Mouse (Mus musculus) hindbrain, embryonic 16.5 days (tissue): ENCODE measurements at regions not wholly inside any gene's neighbourhood (a gene's known extent, or its start where the extent isn't known, plus 50 kb on each side); places are given as distances from the start of the nearest gene placed in this dataset.

Experiments
- ATAC-seq: fragments of 200-750 bp; cut with Nextera tagmentation; 2 replicates; pipeline ENCODE4 v1.8.0; 2017; ENCODE audit warnings: moderate TSS enrichment, moderate library complexity
- H3K27ac ChIP-seq: fragments of 300-500 bp; sonication (generic); 2 replicates; pipeline ENCODE4 v1.5.1; 2014; ENCODE audit warnings: low read depth, mild to moderate bottlenecking, control low read depth, low read length, moderate library complexity
- H3K27me3 ChIP-seq: fragments of 300-500 bp; sonication (generic); replicated peaks from 2 replicates; pipeline ENCODE4 v1.6.1; 2014; ENCODE audit warnings: low read length; ENCODE audit not compliant: control insufficient read depth, insufficient read depth
- H3K36me3 ChIP-seq: fragments of 300-500 bp; sonication (generic); 2 replicates; pipeline ENCODE4 v1.6.1; 2014; ENCODE audit warnings: mild to moderate bottlenecking, low read length, moderate library complexity, mixed read lengths; ENCODE audit not compliant: control insufficient read depth, insufficient read depth
- H3K4me1 ChIP-seq: fragments of 300-500 bp; sonication (generic); 2 replicates; pipeline ENCODE4 v1.6.1; 2014; ENCODE audit warnings: low read depth, low read length; ENCODE audit not compliant: control insufficient read depth, insufficient read depth
- H3K4me2 ChIP-seq: fragments of 300-500 bp; sonication (generic); 2 replicates; pipeline ENCODE4 v1.6.1; 2014; ENCODE audit warnings: mild to moderate bottlenecking, low read length, control low read depth, moderate library complexity
- H3K4me3 ChIP-seq: fragments of 300-500 bp; sonication (generic); 2 replicates; pipeline ENCODE4 v1.5.1; 2014; ENCODE audit warnings: mild to moderate bottlenecking, low read length, control low read depth, moderate library complexity
- H3K9ac ChIP-seq: fragments of 300-500 bp; sonication (generic); 2 replicates; pipeline ENCODE4 v1.6.1; 2014; ENCODE audit warnings: low read depth, mild to moderate bottlenecking, control low read depth, low read length, moderate library complexity
- H3K9me3 ChIP-seq: fragments of 300-500 bp; sonication (generic); 2 replicates; pipeline ENCODE4 v1.6.1; 2014; ENCODE audit warnings: mild to moderate bottlenecking, low read length, moderate library complexity; ENCODE audit not compliant: control insufficient read depth
- WGBS: fragments of 180-500 bp; shearing (Covaris S2); extraction: QIAGEN DNeasy Blood & Tissue Kit; methylation state at CpG from one replicate; pipeline ENCODE4 v1.1.7; 2014; 5-methylcytosine and 5-hydroxymethylcytosine counted together

DNA sequence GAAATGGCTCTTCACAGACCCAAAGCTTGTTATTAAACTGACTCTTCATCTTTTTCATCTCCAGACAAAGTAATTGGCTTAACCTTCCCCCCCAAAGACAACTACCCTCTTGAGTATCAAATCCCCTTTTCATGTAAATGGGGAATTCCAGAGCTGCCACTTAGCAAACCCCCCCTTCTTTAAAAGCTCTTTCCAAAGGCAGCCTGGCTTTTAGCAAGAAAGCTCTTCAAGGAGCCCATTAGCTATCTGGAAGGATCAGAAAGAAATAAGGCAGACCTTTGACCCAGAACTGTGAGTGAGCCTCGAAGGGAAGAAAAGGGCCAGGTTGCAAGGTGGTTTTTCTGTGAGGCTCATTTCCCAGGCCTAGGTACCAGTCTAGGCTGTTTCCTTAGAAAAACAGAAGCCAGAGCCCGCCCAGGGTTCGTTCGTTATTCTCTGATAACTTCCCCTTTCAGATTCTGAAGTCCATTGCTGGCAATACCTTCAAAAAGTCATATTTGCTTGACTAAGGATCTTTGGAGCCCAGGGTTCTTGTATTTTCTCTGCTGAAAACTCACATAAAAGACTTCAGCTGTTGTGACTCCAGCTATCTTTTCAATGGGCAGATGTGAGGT lies 329.9 kb downstream of the Nuak1 start:
- 69% methylated on average over 4 of the region's 4 CpGs for WGBS

DNA sequence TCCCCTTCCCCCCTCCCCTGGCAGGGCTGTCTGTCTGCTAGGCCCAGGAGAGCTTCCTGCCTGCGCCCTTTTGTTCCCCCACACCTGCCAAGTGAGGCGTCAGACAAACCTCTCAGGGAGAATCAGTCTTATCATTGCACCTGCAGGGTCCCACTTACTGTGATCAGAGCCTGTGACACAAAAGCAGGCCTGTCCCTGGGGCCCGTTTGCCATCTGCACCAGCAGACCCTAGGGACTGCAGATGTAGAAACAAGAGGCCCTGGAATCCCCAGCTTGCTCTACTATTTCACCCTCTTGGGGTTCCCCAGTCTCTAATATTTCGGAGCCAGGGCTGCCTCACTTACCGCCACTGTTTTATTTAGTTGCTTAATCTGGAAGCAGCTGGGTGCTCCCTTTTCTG lies 328.9 kb downstream of the Nuak1 start:
- Histone ChIP-seq H3K4me3 (no peak overlapping the region), H3K4me1 (no peaks in the 10 kb centered on the region), H3K9ac (no peak overlapping the region), H3K27ac (no peak overlapping the region), H3K27me3 (no peaks in the 10 kb centered on the region), H3K4me2 (no peak overlapping the region), H3K36me3 (no peaks in the 10 kb centered on the region), H3K9me3 (no peaks in the 10 kb centered on the region)
- ATAC-seq, result no peak
- WGBS, result 31% methylated on average over 5 of the region's 5 CpGs

More for the DNA sequence above, 329.9 kb downstream of the Nuak1 start:
- Histone ChIP-seq H3K9me3 (no peaks in the 10 kb centered on the region), H3K9ac (no peak overlapping the region), H3K4me3 (no peak overlapping the region), H3K27me3 (no peaks in the 10 kb centered on the region), H3K36me3 (no peaks in the 10 kb centered on the region), H3K27ac (no peak overlapping the region), H3K4me1 (no peaks in the 10 kb centered on the region), H3K4me2 (no peak overlapping the region)
- no peak for ATAC-seq

DNA sequence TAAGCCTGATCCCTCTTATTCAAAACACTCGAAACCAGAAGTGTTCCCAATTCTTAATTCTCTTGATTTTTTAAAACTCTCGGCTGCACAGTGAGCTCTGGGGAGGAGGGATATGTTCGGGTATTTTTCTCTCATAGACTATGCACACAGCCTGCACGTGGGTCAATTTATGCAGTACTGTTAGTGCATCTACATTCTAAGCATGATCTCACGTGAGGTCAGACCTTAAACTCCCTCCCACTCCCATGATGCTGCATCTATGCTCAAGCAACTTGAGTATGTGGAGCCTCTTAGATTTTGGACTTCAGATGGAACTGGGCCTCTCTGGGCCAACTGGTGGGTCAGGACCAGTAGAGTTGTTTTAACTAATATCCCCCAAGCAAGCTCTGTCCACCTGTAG lies 328.5 kb downstream of the Nuak1 start:
- no peak for ATAC-seq

GRCm38 (mm10) chr10:84119952-84120550 lies 320.3 kb downstream of the Nuak1 start:
- no peaks in the 10 kb centered on the region for H3K36me3 ChIP-seq
- H3K9ac ChIP-seq, result no peak overlapping the region
- H3K4me3 ChIP-seq, result no peak overlapping the region
- no peak for ATAC-seq
- H3K27me3 ChIP-seq, result no peaks in the 10 kb centered on the region
- no peak overlapping the region for H3K27ac ChIP-seq
- WGBS, result 93% methylated on average over 8 of the region's 8 CpGs
- peaks cover 5% of the 10 kb centered on the region for H3K9me3 ChIP-seq
- no peaks in the 10 kb centered on the region for H3K4me1 ChIP-seq
- H3K4me2 ChIP-seq, result no peak overlapping the region

More for the DNA sequence above, 328.5 kb downstream of the Nuak1 start:
- Histone ChIP-seq H3K4me2 (no peak overlapping the region), H3K27ac (no peak overlapping the region), H3K4me3 (no peak overlapping the region), H3K9me3 (no peaks in the 10 kb centered on the region), H3K9ac (no peak overlapping the region), H3K27me3 (no peaks in the 10 kb centered on the region), H3K36me3 (no peaks in the 10 kb centered on the region), H3K4me1 (no peaks in the 10 kb centered on the region)
- 61% methylated on average over 5 of the region's 5 CpGs for WGBS

DNA sequence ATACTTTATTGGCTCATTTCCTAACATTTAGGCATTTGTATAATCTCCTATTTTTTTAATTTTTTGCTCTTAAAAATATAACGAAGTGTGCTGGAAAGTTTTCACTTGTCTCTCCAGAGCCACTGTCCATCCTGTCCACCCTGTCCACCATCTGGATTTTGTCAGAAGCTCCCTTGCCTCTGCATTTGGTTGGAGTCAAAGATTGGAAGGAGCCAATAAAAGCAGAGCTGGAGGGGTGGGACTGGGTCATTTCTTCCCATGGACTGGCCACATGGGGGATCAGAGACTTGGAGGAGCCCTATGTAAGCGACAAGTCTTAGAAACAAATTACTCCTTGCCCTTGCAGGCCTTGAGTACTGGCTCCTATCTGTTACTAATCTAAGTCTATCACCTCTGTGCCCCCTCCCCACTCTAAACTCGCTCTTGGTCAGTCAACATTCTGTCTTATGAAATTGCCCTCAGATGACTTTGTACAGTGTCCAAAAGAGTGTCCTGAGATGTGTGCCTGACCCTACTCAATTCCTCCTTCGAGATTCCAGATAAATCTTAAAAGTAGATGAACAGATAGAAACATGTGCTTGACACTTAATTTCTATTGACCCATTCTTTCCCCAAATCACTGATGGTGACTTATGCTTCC lies 303.3 kb downstream of the Nuak1 start:
- 92% methylated on average over 4 of the region's 4 CpGs for WGBS
- Histone ChIP-seq H3K9ac (no peak overlapping the region), H3K4me2 (no peak overlapping the region), H3K27ac (no peak overlapping the region), H3K4me3 (no peak overlapping the region), H3K36me3 (no peaks in the 10 kb centered on the region), H3K27me3 (no peaks in the 10 kb centered on the region), H3K4me1 (no peaks in the 10 kb centered on the region), H3K9me3 (no peaks in the 10 kb centered on the region)
- ATAC-seq, result no peak

DNA sequence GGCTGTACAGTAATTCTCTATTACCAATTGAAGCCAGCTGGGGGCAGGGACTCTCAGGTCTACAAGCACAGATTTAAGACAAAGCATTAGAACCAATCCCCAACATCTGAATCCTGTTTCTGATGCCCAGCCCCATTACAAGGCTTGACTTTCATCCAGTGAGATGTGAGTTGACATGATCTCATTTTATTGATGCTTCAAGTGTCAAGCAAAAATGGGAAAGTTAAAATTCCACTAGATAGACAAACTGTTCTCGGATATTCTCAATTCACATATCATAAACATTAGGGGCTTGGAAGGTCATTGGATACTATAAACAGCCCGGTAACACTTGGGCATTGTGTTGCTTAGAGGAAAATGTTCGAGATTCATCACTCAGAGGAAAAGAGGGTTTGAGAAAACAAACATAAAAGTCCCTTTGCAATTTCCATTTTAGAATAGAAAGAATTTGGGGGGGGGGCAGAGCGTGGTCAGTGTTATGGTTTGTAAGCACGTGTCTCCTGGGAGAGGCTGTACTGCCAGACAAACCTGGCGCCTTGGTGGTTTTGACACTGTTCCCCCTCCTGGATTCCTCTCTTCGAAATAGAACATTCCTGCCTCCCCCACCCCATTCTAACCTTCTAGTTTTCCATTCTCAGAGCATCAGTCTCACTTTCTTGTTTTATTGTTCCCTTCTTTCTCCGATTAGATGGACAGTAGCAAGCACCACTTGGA lies 297.5 kb downstream of the Nuak1 start:
- H3K27ac ChIP-seq, result no peak overlapping the region
- WGBS, result 84% methylated on average over 8 of the region's 8 CpGs
- no peak for ATAC-seq

DNA sequence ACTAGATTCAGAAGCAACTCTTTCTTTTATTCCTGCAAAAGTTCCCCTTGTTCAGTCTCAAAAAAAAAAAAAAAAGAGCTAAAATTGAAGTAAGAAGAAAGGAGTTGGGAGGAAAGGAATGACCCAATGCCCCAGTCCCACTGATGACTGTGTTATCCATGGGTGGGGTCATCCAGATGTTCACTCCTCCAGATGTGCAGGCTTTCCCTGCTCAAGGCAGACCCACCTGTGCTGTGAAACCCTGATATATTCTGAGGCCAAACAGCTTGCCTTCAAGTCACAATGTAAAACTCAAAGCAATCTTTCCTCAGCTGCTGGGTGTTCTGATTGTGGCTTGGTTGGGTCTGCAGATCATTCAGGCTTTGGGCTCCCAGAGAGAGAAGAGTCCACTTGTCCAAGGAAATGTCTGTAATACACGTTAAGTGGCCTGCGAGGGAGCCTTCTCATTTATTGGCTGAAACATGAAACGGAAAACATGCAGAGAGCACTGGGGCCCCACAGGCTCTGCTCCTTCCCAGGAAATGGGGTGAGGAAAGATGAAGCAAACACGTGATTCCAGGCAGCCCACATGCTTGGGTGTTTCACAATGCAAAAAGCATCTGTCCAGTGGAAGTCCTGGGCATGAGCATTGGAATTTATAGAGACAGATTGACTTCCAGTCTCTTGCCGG lies 296.6 kb downstream of the Nuak1 start:
- Histone ChIP-seq H3K27me3 (no peaks in the 10 kb centered on the region), H3K36me3 (no peaks in the 10 kb centered on the region), H3K4me2 (no peak overlapping the region), H3K27ac (no peak overlapping the region), H3K4me3 (no peak overlapping the region), H3K9me3 (no peaks in the 10 kb centered on the region), H3K4me1 (no peaks in the 10 kb centered on the region), H3K9ac (no peak overlapping the region)
- WGBS, result 68% methylated on average over 5 of the region's 5 CpGs
- ATAC-seq, result no peak

More for the DNA sequence above, 297.5 kb downstream of the Nuak1 start:
- H3K9ac ChIP-seq, result no peak overlapping the region
- no peak overlapping the region for H3K4me3 ChIP-seq
- H3K4me2 ChIP-seq, result no peak overlapping the region
- H3K9me3 ChIP-seq, result no peaks in the 10 kb centered on the region
- no peaks in the 10 kb centered on the region for H3K27me3 ChIP-seq
- no peaks in the 10 kb centered on the region for H3K4me1 ChIP-seq
- no peaks in the 10 kb centered on the region for H3K36me3 ChIP-seq

GRCm38 (mm10) chr10:84144344-84144687 lies 296.1 kb downstream of the Nuak1 start:
- no peak overlapping the region for H3K27ac ChIP-seq
- H3K36me3 ChIP-seq, result no peaks in the 10 kb centered on the region
- H3K4me1 ChIP-seq, result no peaks in the 10 kb centered on the region
- no peak overlapping the region for H3K4me3 ChIP-seq
- ATAC-seq, result no peak
- H3K9me3 ChIP-seq, result no peaks in the 10 kb centered on the region
- no peaks in the 10 kb centered on the region for H3K27me3 ChIP-seq
- H3K4me2 ChIP-seq, result no peak overlapping the region
- H3K9ac ChIP-seq, result no peak overlapping the region
